Mouse (Mus musculus) T-helper 2 cell (primary cell): ENCODE measurements around the gene Ccdc92b.
"Not testable (repeated sequence)": the region's sequence is repeated elsewhere in the genome, so short reads cannot be mapped to it uniquely, and the experiment has no call there.

Source experiments
- in situ Hi-C: fragments of 300-600 bp; cut with MboI, MseI; formaldehyde crosslinking; loops from one replicate; pipeline ENCODE4 v1.15.1; 2025; ENCODE audit warnings: high pct_unique_total_duplicates

The Ccdc92b gene

DNA sequence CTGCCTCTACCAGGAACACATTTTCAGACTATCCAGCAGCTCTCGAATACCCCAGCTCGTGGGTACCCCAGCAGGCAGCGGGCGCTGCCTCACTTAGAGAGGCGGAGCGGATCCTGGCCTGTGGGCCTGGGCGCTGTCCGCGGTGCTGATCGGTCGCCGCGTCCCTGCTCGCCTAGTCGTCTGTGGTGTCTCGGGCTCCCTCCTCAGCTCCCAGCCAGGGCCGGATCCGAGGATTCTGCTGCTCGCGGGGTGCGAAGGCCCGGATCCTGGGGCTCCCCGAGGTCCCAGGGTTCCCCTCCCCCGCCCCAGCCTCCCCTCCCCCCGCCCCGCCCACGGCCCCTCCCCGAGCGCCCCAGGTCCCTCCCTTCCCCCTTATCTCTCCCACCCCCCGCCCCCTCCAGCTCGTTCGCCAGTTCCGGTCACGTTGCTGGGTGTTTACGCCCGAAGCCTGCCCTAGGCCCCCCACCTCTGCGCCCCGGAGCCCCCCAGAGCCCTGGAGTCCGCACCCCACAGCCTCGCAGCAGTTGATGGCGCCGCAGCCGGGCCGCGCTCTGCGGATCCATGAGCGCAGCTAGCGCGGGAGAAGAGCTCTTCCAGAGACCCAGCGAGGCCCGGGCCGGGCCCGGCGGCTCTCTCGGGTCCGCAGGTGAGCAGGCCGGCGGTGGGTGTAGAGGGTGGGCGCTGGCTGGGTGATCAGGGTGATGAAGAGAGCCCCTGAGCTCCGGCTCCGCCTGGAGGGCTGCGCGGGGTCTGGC, at the start of gene Ccdc92b:
Gene Ccdc92b, plus strand, starts transcription at position 405 of the 755 bp plus-strand sequence.
- in situ Hi-C loops = no loop called here

DNA sequence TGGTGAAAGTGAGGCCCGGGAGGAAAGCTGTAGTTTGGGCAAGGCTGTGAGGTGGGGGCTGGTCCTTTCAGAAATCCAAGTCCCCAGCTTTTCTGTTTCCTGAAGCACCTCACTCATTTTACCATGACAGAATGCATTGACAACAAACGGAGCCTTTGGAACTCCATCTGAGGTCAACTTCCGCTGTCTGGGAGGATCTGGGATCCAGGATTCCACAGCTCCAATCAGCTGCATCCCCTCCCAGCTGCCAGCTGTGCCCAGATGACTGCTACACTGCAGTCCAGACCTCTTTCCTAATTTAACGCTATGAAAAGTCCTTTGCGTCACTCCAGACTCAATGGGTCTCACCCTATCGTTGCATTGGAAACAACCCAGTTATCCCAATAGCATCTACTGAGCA, 49.7 kb upstream of the Ccdc92b start:
- in situ Hi-C loops = no loop called here

DNA sequence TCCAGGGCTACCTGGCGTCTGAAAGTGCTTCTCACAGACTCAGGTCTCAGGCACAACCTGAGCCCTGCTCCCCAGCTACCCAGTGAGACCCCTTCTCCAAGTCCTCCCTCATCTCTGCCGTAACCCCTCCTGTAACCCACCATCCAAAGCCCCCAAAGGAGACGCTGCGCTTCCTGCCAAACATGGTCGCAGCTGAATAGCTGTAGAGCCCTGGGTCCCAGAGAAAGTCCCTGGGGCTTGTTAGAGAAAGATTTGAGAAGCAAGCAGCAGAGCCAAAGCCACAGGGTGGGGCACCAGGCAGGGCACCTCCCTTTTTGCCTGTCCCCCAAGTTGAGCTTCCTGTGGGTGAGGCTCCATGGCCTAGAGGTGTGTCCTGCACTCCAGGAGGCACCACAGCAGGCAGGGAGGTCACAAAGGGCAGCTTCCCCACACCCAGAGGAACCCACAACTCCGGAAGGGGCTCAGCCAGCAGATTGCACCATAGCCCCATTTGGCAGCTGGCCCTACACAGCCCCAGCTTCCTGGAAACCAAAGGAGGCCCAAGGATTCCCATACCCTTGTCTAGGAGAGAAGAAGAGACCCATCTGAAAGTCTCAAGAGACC, 46.8 kb upstream of the Ccdc92b start:
- in situ Hi-C loops = no loop called here

DNA sequence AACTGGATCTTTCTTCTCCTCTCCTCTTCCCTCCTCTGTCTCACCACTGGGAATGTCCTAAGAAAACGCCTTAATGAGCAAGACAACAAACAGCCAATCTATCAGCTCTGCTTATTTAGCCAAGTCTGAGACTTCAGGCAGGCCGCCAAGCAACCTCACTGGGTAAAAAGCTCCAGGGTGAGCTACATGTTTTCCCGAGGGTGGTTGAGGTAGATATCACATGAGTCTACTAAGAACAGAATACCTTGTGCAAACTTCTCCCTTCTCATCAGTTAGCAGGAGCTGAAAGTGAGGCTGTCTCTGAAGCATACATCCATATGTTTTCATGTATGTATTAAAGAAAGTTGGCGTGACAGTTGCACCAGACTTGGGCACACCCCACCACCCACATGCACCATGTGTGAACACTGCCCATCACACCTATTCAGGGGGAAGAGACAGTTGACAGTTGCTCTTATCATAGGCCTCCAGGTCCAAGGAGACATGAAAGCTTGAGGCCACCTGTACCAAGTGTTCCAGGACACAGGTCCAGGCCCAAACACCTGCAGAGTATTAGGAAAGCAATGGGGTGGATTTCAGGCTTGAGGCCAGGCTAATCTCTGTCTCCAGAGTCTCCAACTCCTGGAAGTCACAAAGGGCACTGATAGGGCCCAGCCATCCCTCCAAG, 44.5 kb upstream of the Ccdc92b start:
- in situ Hi-C loops = no loop called here

DNA sequence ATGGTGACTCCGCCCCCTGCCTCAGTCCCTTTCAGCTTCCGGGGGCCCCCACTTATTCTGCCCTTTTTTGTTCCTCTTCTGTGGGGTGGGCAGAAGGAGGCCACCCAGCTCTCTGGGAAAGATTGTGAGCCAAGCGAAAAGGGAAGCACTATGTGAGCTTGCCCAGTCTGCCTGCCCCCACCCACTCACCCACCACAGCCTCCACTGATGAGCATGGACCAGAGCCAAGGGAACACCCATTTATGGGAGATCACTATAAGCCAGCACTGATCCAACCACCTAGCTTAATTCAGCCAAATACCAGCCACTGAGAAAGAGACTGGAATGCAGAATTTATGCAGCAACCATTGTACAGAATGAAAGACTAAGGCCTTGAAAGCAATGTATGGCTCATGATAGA, 43.5 kb upstream of the Ccdc92b start:
- in situ Hi-C loops = no loop called here

DNA sequence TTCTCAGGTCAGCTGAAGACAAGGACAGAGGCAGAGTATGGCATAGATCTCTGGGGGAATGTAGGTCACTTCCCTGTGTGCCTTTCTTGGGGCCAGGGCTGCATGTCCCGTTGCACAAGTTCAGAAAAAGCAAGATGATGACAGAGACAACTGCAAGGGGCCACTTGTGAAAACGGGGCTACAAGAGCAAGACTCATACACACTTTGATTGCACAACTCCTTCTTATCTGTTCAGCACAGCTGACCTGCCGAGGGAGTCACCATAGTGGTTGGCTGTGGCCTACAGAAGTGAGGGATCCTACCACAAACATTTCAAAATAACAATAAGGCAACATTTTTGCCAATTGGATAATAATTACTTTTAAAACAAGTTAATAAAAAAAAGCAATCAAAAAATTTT, 42.3 kb upstream of the Ccdc92b start:
- in situ Hi-C loops = no loop called here

GRCm38 (mm10) chr11:74581333-74581732, 38.1 kb upstream of the Ccdc92b start:
- in situ Hi-C loops = not testable (repeated sequence)

DNA sequence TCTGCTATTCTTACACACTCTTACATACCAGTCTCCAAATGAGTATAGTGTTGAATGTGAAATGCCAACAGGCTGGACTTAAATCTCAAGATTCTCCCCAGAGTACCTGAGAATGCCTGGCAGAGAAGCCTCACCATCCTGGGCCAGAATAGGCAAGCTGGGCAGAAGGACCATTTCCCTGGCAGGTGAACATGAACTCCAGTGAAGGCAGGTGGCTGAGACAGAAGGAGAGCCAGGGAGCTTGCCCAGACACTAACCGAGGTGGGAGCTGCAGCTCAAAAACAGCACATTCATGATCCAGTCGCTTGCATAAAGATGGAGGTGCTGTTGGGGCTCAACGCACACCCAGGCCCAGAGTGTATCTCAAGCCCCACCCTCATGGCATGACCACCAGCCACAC, 36.9 kb upstream of the Ccdc92b start:
- in situ Hi-C loops = no loop called here

- in situ Hi-C loops = no loop called here
Measured at GRCm38 (mm10) chr11:74583824-74584349, 35.5 kb upstream of the Ccdc92b start.

- in situ Hi-C loops = no loop called here
Measured at GRCm38 (mm10) chr11:74584946-74585723, 34.3 kb upstream of the Ccdc92b start.

- in situ Hi-C loops = no loop called here
Measured at GRCm38 (mm10) chr11:74586401-74586800, 33.0 kb upstream of the Ccdc92b start.

DNA sequence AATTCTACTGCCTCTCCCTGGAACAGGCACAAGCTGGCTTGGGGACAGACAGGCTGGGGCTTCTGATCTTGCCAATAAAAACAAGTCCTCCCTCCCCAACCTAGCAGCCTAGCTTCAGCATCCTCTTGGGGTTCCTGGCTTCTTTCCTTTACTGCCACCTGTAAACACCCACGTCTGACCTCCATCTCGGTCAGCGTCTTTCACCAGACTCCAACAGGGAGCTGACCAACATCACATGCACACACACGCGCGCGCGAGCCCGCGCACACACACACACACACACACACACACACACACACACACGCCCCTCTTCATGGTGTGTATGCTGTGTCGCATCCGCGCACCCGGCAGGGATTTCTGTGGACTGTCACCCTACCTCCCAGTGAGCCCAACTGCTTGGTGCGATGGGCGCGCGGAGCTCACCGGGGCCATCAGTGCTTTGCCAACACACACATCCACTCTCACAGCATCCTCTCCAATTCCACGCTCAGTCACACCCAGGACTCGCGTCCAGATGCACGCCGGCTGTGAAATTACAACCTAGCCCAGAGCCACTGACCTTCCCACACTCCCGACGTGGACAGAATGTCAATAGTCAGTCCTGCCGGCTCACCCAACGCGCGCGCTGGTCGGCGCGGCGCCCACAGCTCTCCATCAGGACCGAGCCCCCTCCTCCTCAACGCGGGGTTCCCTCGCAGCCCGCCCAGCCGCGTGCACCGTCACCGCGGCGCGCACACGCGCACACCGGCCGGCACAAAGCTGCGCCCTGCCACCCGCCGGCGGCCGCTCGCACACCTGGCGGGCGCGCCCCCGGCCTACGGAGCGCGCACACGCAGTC, 29.8 kb upstream of the Ccdc92b start:
- in situ Hi-C loops = no loop called here

- in situ Hi-C loops = no loop called here
Measured at GRCm38 (mm10) chr11:74590239-74590596, 29.2 kb upstream of the Ccdc92b start.

DNA sequence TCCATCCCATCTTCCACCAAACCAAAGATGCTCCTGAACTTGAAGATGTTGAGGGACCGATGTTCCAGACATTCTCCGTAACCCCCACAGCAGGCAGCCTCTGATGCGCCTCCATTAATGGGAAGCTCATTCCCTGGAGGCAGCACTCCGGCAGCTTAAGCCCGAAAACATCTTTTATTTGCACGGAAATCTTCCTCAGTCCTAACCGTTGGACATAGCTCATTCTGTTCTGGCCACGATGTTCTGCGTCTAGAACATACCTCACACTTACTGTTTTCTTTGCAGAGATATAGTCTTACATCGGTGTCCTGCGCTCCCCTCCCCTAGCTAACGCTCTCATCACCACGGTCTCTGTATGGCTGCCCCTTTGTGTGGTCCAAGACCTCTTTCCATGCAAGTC, 28.7 kb upstream of the Ccdc92b start:
- in situ Hi-C loops = no loop called here

DNA sequence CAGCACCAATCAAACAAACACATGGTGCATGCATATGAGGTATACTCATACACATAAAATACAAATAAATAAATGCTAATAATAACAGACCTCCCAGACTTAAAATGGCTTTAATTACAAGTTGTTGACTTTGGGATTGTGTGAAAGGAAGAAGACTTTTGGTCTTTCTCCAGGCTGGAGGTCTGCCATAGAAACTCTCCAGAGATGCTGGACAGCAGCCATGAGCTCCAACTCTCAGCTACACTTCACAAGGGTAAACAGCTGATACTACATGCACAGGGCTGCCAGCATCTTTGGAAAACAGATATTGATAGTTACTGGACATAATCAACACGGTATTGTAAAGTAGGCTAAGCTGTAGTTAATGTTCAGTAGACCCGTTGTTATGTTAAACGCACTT, 27.2 kb upstream of the Ccdc92b start:
- in situ Hi-C loops = no loop called here

DNA sequence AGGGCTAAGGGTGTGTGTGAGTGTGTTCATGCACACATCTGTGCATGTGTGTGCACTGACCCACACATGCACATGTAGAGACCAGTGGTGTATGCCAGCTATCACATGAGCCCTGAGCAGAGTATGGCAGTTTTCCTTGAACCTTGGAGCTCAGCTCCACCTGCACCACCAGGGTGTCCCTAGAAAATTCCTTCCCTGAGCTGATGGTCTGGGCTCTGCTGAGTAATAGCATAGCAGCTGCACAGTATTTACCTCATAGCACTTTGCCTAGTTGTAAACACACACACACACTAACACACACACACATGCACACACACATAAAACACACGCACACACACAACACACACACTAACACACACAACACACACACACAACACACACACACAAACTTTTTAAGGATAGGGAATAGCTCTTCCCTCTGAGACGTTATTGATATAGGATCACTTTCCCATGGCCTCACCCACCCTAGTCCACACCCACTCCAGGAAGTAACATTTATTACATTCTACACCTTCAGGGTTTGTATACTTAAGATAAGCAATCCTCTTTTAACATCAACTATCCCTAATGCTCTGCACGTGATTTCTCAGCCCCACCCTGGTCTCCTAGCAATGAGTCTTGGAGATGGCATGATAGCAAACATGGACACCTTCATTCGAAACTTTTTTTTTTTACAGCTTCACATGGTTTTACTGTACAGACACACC, 22.0 kb upstream of the Ccdc92b start:
- in situ Hi-C loops = no loop called here

GRCm38 (mm10) chr11:74597990-74598337, 21.4 kb upstream of the Ccdc92b start:
- in situ Hi-C loops = no loop called here

- in situ Hi-C loops = no loop called here
Measured at GRCm38 (mm10) chr11:74602286-74602685, 17.1 kb upstream of the Ccdc92b start.

- in situ Hi-C loops = no loop called here
Measured at GRCm38 (mm10) chr11:74610068-74610467, 9.3 kb upstream of the Ccdc92b start.

DNA sequence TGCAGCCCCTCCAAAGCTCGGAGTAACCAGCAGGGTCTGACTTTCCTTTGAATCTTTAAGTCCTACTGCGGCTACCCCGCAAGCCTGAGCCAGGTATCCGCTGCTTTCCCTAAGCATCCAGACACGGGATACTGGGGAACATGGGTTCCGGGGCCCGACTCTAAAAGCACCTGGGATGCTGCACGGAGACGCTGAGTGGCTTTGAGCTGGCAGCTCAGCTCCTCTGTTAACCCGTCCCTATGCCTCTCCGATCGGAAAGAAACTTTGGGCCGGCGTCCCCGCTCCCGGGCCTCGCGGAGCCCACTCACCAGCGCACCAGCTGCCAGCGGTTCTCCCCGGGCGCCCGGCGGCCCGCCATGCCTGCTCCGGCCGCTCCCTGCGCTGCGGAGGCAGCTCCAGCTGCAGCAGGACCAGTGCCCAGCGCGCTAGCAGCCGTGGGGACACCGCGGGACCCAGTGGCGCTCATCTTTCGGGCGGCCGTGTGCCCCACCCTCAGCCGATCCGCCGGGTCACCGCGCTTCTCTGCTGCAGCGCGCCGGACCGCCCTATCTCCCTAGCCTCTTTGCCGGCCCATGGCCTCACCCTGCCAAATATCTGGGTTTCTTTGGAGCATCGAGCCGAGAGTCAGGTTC, 8.7 kb upstream of the Ccdc92b start, which contains the start of gene Rap1gap2:
Gene Rap1gap2, minus strand, starts transcription at position 371 of the 632 bp plus-strand sequence.
- in situ Hi-C loops = no loop called here
